Mouse (Mus musculus) spleen, postnatal 0 days (tissue): ENCODE results near the gene Kdf1. TPM values are rescaled to one million over a fixed set of nuclear protein-coding genes. Genes with fewer than 3 reads are reported as not detected.

ENCODE experiments used
- polyA plus RNA-seq: library from polyadenylated mRNA; unstranded; fragments of >200 nt; fragmentation: Nextera tagmentation; extraction: Ambion mirVana; gene quantifications from 2 replicates; pipeline ENCODE4 v1.2.1, GENCODE M21; 2015

Kdf1 gene
- 0.17 and 0.23 TPM in 2 replicates for polyA plus RNA-seq

DNA sequence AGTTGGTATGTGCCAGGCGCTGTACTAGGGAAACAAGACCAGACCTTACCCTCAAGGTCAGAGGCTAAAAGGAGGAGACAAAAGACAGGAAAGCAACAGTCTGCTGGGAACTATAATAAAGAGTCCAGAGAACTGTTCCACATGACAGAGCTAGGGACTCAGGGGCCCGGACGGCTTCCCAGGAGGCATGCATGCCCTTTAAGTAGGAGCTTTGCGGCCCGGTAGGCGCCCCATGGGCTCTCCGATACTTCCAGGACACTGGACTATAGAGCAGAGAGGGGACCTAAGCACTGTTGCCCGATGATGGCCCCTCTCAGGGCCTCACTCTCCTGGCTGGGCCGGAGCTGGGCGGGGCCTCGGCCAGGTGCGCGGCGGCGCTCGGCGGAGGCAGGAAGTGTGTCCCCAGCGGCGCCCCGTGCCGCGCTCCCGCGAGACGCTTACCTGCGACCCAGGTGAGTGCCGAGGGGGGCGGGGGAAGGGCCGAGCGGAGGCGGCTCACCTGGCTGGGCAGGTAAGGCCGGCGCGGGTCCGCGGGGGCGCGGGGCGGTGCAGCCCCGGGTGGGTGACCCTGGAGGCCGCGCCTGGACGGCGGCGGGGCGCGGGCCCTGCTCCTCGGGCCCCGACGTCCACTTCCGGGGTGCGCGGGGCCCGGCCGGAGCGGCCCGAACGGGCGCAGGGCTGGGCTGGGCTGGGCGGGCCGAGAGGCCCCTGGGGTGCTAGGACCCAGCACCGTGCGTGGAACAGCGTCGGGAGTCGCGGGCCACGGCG is at the start of gene Kdf1:
TSS of gene Kdf1 (plus strand) at position 363 of the 768 bp plus-strand sequence.

DNA sequence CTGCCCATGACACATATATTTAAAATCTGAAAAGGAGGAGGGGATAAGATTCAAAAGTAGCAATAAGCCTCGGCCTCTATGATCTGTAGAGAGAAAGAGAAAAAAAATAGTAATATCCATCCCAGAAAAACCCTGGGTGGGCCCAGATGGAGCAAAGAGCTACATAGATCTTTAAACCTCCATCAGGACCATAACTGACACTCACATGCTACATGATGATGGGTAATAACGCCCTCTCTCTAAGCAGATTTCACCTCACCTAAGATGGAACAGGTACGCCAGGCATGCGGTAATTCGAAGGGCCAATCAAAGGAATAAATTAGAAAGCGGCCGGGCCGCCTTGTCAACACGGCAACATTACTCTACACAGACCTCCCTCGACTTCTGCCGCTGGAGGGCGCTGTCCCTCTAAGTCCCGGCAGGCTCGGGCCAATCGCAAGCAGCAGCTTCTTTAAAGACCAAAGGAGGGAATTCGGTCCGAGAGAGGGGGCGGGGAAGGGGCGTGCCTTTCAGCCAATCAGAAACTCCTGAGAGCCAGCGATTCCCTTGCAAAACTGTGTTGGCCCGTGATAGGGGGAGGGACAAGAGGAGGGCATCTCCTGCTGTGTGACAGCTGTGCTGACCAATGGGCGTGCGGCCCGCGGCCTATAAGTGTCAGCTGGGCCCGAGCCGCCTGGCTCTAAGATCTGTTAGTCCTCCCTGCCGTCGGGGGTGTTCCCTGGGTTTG is 39.1 kb upstream of the Kdf1 start, which contains the start of gene Tent5b:
TSS of gene Tent5b (plus strand) at position 675 of the 727 bp plus-strand sequence.

GRCm38 (mm10) chr4:133498160-133498724 is 20.5 kb upstream of the Kdf1 start, which contains the start of gene Trnp1:
TSS of gene Trnp1 (minus strand) at chr4:133498550.

DNA sequence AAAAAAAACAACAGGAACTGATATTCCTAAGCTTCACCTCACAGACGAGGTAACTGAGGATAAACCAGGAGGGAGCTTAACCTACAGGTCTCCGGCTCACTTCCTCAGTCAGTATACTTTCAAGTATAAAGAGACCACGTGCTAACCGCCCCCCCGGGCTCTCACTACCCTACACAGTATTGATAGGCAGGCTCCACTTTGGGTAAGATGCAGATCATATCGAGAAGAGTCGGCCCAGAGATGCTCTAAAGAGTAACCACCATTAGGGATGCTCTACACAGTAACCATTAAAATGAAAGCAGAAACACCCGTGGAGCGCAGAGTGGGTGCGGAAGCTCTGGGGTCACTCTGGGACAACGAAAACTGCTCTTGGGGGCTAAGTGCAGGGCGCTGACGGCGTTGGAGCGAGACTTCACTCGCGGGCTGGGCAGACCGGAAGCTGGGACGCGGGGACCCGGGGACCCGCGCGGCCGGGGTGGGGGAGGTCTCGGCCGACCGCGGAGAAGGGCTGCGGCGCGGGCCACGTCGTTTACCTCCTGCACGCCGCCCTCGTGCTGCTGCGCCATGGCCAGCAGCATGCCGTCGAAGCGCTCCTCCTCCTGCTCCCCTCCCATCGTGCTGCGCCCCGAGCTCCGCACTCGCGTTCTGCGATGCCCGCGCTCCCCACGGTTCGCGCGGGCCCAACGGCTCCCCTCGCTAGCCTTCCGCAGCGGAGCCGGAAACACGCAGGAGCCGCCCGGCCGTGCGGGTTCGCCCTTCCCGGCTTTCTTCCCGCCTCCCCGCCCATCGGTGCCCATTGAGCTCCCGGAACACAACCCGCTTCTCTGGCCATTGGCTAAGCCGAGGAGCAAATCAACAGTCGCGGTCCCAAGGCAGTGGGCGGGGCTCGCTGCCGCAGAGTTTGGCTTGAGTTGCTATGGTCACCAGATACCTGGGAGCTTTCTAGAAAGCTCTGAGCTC is 26.8 kb downstream of the Kdf1 start, which contains the start of gene Nudc:
TSS of gene Nudc (minus strand) at position 725 of the 960 bp plus-strand sequence.

GRCm38 (mm10) chr4:133552768-133553447 is 34.1 kb downstream of the Kdf1 start, which contains the start of gene Nr0b2:
TSS of gene Nr0b2 (plus strand) at chr4:133553376.

GRCm38 (mm10) chr4:133574070-133574842 is 55.5 kb downstream of the Kdf1 start, which contains the start of gene Gpatch3:
TSS of gene Gpatch3 (plus strand) at chr4:133574745.

Other genes starting within 250 kb of the Kdf1 start
- gene Tmem222, start 241.2 kb upstream of the Kdf1 start, polyA plus RNA-seq = 57.6 and 59.4 TPM in 2 replicates
- 8.0 and 8.3 TPM in 2 replicates for gene Wdtc1, start 165.5 kb upstream of the Kdf1 start, polyA plus RNA-seq
- 4.5 and 5.3 TPM in 2 replicates for gene Slc9a1, start 149.3 kb upstream of the Kdf1 start, polyA plus RNA-seq
- 0.30 and 0.58 TPM in 2 replicates for gene Tent5b, start 38.8 kb upstream of the Kdf1 start, polyA plus RNA-seq
- 0.40 and 0.47 TPM in 2 replicates for gene Trnp1, start 20.4 kb upstream of the Kdf1 start, polyA plus RNA-seq
- 151 and 160 TPM in 2 replicates for gene Nudc, start 27.0 kb downstream of the Kdf1 start, polyA plus RNA-seq
- 2.6 and 3.6 TPM in 2 replicates for gene Nr0b2, start 34.4 kb downstream of the Kdf1 start, polyA plus RNA-seq
- 5.0 and 5.6 TPM in 2 replicates for gene Gpatch3, start 55.8 kb downstream of the Kdf1 start, polyA plus RNA-seq
- gene Gpn2, start 65.4 kb downstream of the Kdf1 start, polyA plus RNA-seq = 11.5 and 12.3 TPM in 2 replicates
- gene Sfn, start 83.2 kb downstream of the Kdf1 start, polyA plus RNA-seq = 1.5 and 1.6 TPM in 2 replicates
- 4.0 and 4.4 TPM in 2 replicates for gene Zdhhc18, start 131.2 kb downstream of the Kdf1 start, polyA plus RNA-seq
- gene Pigv, start 153.7 kb downstream of the Kdf1 start, polyA plus RNA-seq = 9.5 and 11.0 TPM in 2 replicates
- gene Arid1a, start 237.8 kb downstream of the Kdf1 start, polyA plus RNA-seq = 14.8 and 16.8 TPM in 2 replicates